Mouse (Mus musculus) small intestine, adult 2 months (tissue): Measurements from ENCODE around the gene Cib1.

Experiments used
- CTCF ChIP-seq: fragments of 200-500 bp; IDR thresholded peaks from 2 replicates; pipeline ENCODE4 v1.5.1; 2012; ENCODE audit warnings: low read depth, mild to moderate bottlenecking, control low read depth, inconsistent platforms, low read length, moderate library complexity, mixed read lengths; ENCODE audit not compliant: insufficient replicate concordance, insufficient read length; ENCODE audit errors: extremely low read depth
- POLR2A ChIP-seq: fragments of 200-500 bp; IDR thresholded peaks from 2 replicates; pipeline ENCODE4 v1.6.1; 2012; ENCODE audit warnings: low read depth, mild to moderate bottlenecking, control low read depth, inconsistent platforms, low read length, moderate library complexity

DNA sequence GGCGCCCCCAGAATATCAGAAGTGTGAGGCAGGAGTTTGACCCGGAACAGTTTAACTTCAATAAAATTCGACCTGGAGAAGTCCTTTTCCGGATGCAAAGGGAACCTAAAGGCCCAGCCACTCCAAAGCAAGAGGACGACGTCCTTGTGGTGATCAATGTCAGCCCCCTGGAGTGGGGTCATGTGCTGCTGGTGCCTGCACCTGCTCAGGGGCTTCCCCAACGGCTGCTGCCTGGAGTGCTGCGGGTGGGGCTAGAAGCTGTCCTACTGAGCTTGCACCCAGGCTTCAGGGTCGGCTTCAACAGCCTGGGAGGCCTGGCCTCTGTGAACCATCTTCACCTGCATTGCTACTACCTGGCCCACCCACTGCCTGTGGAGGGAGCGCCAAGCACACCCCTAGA lies 5.9 kb upstream of the Cib1 start:
- TF ChIP-seq CTCF (no peak), POLR2A (no peak)
